Mouse (Mus musculus) heart, postnatal 0 days (tissue): ENCODE measurements around the gene Ltv1. TPM values are rescaled to one million over a fixed set of nuclear protein-coding genes. Genes with fewer than 3 reads are reported as not detected.

Experiments
- ATAC-seq: fragments of 200-750 bp; cut with Nextera tagmentation; 2 replicates; pipeline ENCODE4 v1.8.0; 2017; ENCODE audit warnings: low read depth, moderate number of reproducible peaks, moderate library complexity; ENCODE audit not compliant: insufficient read depth
- DNase-seq: peaks from one replicate; pipeline ENCODE4 v3.0.0-alpha.2; 2016; ENCODE audit warnings: low spot score
- H3K27ac ChIP-seq: fragments of 300-500 bp; sonication (generic); 2 replicates; pipeline ENCODE4 v1.5.1; 2014; ENCODE audit warnings: low read depth, mild to moderate bottlenecking
- H3K27me3 ChIP-seq: fragments of 300-500 bp; sonication (generic); 2 replicates; pipeline ENCODE4 v1.6.1; 2014; ENCODE audit warnings: low read length, mixed read lengths; ENCODE audit not compliant: control insufficient read depth, insufficient read depth
- H3K36me3 ChIP-seq: fragments of 300-500 bp; sonication (generic); replicated peaks from 2 replicates; pipeline ENCODE4 v1.6.1; 2014; ENCODE audit warnings: low read length, mixed read lengths; ENCODE audit not compliant: control insufficient read depth, insufficient read depth
- H3K4me1 ChIP-seq: fragments of 300-500 bp; sonication (generic); 2 replicates; pipeline ENCODE4 v1.6.1; 2014; ENCODE audit warnings: antibody characterized with exemption; ENCODE audit not compliant: control insufficient read depth, insufficient read depth
- H3K4me2 ChIP-seq: fragments of 300-500 bp; sonication (generic); 2 replicates; pipeline ENCODE4 v1.6.1; 2014; ENCODE audit warnings: low read depth, mild to moderate bottlenecking, low read length, moderate library complexity
- H3K4me3 ChIP-seq: fragments of 300-500 bp; sonication (generic); 2 replicates; pipeline ENCODE4 v1.5.1; 2014; ENCODE audit warnings: low read depth, low read length
- H3K9ac ChIP-seq: fragments of 300-500 bp; sonication (generic); replicated peaks from 2 replicates; pipeline ENCODE4 v1.6.1; 2014; ENCODE audit warnings: low read depth, low read length, mixed read lengths
- H3K9me3 ChIP-seq: fragments of 300-500 bp; sonication (generic); replicated peaks from 2 replicates; pipeline ENCODE4 v1.6.1; 2016; ENCODE audit warnings: low read length; ENCODE audit not compliant: control insufficient read depth
- CTCF ChIP-seq: IDR thresholded peaks from 2 replicates; pipeline ENCODE4 v1.5.1; 2016; ENCODE audit warnings: antibody characterized with exemption, control low read depth, low read depth
- EP300 ChIP-seq: IDR thresholded peaks from 2 replicates; pipeline ENCODE4 v1.6.1; 2016; ENCODE audit warnings: antibody characterized with exemption, low read depth
- WGBS: fragments of 180-500 bp; shearing (Covaris S2); extraction: QIAGEN DNeasy Blood & Tissue Kit; methylation state at CpG from one replicate; pipeline ENCODE4 v1.1.7; 2014; 5-methylcytosine and 5-hydroxymethylcytosine counted together
- polyA plus RNA-seq: library from polyadenylated mRNA; unstranded; fragments of >200 nt; fragmentation: Nextera tagmentation; extraction: Ambion mirVana; gene quantifications from 2 replicates; pipeline ENCODE4 v1.2.1, GENCODE M21; 2015
- total RNA-seq: library from RNA; depleted of rRNA; stranded (reverse); fragments of >200 nt; gene quantifications from 2 replicates; pipeline ENCODE4 v1.2.3, GENCODE M21; 2014; ENCODE audit warnings: low replicate concordance

The Ltv1 gene
- total and polyA plus RNA-seq, 2 experiments from 2014 or later: 28.3 to 34.8 TPM

DNA sequence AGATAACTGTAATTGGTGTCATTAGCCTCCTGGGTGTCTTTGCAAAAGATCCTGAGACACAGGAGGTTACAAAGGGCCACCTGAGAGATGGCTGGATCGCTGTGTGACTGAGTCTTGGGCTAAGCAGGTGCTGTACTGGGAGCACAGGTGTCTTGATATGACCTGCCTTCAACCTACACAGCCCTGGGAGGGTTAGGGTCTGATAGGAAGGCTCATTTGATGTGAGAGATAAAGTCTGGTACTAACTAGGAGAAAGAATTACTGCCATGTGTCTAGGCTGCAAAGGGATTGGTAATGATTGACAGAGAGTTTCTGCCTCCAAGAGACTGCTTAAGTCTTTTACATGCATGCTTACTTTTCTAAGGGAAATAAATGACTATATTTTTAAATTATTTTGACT is 27.1 kb upstream of the Ltv1 start:
- Histone ChIP-seq H3K9me3 (no peaks in the 10 kb centered on the region), H3K4me1 (no peaks in the 10 kb centered on the region), H3K27ac (no peak overlapping the region), H3K36me3 (peaks cover 69% of the 10 kb centered on the region), H3K27me3 (no peaks in the 10 kb centered on the region), H3K4me2 (no peak overlapping the region), H3K4me3 (no peak overlapping the region), H3K9ac (no peak overlapping the region)
- no peak for ATAC-seq
- TF ChIP-seq EP300: no peak
- no peak for TF ChIP-seq CTCF
- 81% methylated on average over 1 of the region's 1 CpGs for WGBS
- DNase-seq: no peak

DNA sequence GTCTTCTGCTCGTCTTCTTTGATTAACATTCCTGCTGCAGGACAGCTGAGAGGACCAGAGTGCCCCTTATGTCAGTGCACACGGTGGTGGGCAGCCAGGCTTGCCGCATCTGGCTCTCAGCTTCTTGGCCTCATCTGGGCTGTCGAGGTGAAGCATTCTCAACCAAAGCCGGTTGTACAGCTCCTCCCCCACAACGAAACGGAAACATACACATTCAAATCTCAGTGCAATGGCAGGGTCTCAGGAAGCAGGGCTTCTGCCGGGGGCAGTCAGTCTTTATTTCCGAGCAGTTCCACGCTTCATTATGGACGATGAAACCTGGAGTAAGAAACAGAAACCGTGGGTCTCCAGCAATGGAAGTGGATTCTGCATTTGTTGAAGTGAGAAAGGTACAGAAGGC is 21.0 kb upstream of the Ltv1 start:
- peak overlapping the region; percentile 26; the same call in 1 of the 2 replicates for H3K4me2 ChIP-seq
- no peak overlapping the region for H3K4me3 ChIP-seq
- TF ChIP-seq EP300 (no peak), CTCF (no peak)
- H3K27me3 ChIP-seq: no peaks in the 10 kb centered on the region
- no peak overlapping the region for H3K9ac ChIP-seq
- WGBS: 22% methylated on average over 12 of the region's 12 CpGs
- H3K9me3 ChIP-seq: no peaks in the 10 kb centered on the region
- ATAC-seq (no peak), DNase-seq (no peak)
- H3K36me3 ChIP-seq: peaks cover 40% of the 10 kb centered on the region
- H3K27ac ChIP-seq: no peak overlapping the region
- H3K4me1 ChIP-seq: peaks cover 25% of the 10 kb centered on the region

GRCm38 (mm10) chr10:13212829-13213228 is 19.9 kb upstream of the Ltv1 start:
- Histone ChIP-seq H3K4me1 (peaks cover 25% of the 10 kb centered on the region), H3K4me2 (no peak overlapping the region), H3K27me3 (no peaks in the 10 kb centered on the region), H3K9me3 (no peaks in the 10 kb centered on the region), H3K36me3 (peaks cover 32% of the 10 kb centered on the region; the same call in 1 of the 2 replicates), H3K27ac (no peak overlapping the region), H3K4me3 (no peak overlapping the region), H3K9ac (no peak overlapping the region)
- no peak for TF ChIP-seq CTCF
- TF ChIP-seq EP300: no peak
- ATAC-seq (no peak), DNase-seq (no peak)
- 65% methylated on average over 6 of the region's 6 CpGs for WGBS

GRCm38 (mm10) chr10:13212326-13212725 is 19.4 kb upstream of the Ltv1 start:
- H3K4me1 ChIP-seq: peaks cover 25% of the 10 kb centered on the region
- H3K9me3 ChIP-seq: no peaks in the 10 kb centered on the region
- no peak for TF ChIP-seq CTCF
- no peak for TF ChIP-seq EP300
- no peaks in the 10 kb centered on the region for H3K27me3 ChIP-seq
- no peak for ATAC-seq
- no peak overlapping the region for H3K27ac ChIP-seq
- 78% methylated on average over 9 of the region's 9 CpGs for WGBS
- H3K4me2 ChIP-seq: no peak overlapping the region
- peaks cover 28% of the 10 kb centered on the region; the same call in 1 of the 2 replicates for H3K36me3 ChIP-seq
- H3K4me3 ChIP-seq: no peak overlapping the region
- H3K9ac ChIP-seq: no peak overlapping the region
- DNase-seq: no peak

DNA sequence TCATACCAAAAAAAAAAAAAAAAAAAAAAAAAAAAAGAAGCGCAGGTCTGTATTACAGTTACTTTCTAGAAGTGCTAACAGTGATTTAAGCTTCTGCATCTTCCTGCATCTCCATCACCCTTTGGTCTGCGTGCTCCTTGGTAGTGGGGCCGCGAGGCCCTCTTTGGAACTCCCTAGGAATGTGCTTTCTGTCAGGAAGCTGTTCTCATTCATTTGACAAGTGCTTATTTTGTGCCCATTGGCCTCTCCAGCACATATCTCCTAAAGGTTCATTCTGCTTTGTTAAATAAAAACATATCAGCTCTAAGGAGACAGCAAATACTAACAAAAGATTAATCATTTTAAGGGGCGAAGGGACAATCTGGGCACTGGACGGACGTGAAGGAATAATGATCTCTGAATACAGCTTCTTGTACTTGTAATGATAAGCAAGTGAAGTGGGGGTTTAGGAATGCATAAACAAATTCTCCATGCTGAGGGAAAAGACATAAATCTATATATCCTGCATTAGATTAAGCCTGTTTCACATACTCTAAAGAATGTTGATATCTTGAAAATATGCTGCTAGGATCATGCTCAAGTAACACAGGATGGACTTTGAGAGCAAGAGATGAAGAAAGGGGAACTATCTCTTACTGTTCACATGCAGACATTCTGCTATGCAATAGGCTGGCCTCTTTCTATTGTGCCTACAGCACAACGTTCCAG is 17.1 kb upstream of the Ltv1 start:
- no peak for TF ChIP-seq CTCF
- no peaks in the 10 kb centered on the region for H3K9me3 ChIP-seq
- H3K4me1 ChIP-seq: peaks cover 25% of the 10 kb centered on the region
- no peak overlapping the region for H3K9ac ChIP-seq
- ATAC-seq: no peak
- no peak for DNase-seq
- no peak overlapping the region for H3K27ac ChIP-seq
- H3K36me3 ChIP-seq: peaks cover 17% of the 10 kb centered on the region; the same call in 1 of the 2 replicates
- H3K4me2 ChIP-seq: no peak overlapping the region
- no peak overlapping the region for H3K4me3 ChIP-seq
- WGBS: 39% methylated on average over 8 of the region's 8 CpGs
- H3K27me3 ChIP-seq: no peaks in the 10 kb centered on the region

DNA sequence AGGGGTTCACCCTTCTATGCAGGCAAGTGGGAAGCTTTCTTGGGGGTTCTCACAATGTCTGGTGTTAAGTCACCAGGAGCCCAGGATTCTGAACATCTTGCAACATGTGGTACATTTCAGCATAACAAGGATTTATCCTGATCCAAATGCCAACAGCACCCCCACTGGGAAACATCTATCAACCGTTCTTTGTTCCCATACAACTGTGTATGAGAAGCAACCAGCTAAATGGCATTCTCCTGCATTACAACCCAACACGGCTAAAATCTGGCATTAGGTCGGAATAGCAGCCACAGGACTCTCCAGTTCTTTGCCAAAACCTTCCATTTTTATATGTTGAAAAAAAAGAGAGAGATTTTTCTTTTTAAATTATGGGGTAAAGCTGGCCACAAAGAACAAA is 16.5 kb upstream of the Ltv1 start:
- Histone ChIP-seq H3K9ac (no peak overlapping the region), H3K36me3 (peaks cover 17% of the 10 kb centered on the region; the same call in 1 of the 2 replicates), H3K4me2 (no peak overlapping the region), H3K4me1 (peaks cover 24% of the 10 kb centered on the region), H3K4me3 (no peak overlapping the region), H3K27ac (no peak overlapping the region), H3K9me3 (no peaks in the 10 kb centered on the region), H3K27me3 (no peaks in the 10 kb centered on the region)
- DNase-seq (no peak), ATAC-seq (no peak)
- 71% methylated on average over 3 of the region's 3 CpGs for WGBS
- TF ChIP-seq EP300 (no peak), CTCF (no peak)
